Mouse (Mus musculus) midbrain, embryonic 13.5 days (tissue): ENCODE data around the gene Adcy2. TPM values are rescaled to one million over a fixed set of nuclear protein-coding genes. Genes with fewer than 3 reads are reported as not detected.
A peak's percentile ranks its signal among the peaks of the same experiment; 100 is the strongest.

Experiments
- ATAC-seq: fragments of 200-750 bp; cut with Nextera tagmentation; 2 replicates; pipeline ENCODE4 v1.8.0; 2017; ENCODE audit warnings: mild to moderate bottlenecking, moderate TSS enrichment, moderate library complexity
- H3K27ac ChIP-seq: fragments of 300-500 bp; sonication (generic); 2 replicates; pipeline ENCODE4 v1.5.1; 2015; ENCODE audit warnings: inconsistent platforms, mild to moderate bottlenecking, moderate library complexity
- H3K27me3 ChIP-seq: fragments of 300-500 bp; sonication (generic); 2 replicates; pipeline ENCODE4 v1.6.1; 2015; ENCODE audit warnings: mild to moderate bottlenecking, inconsistent platforms
- H3K36me3 ChIP-seq: fragments of 300-500 bp; sonication (generic); 2 replicates; pipeline ENCODE4 v1.6.1; 2015; ENCODE audit warnings: mild to moderate bottlenecking, inconsistent platforms
- H3K4me1 ChIP-seq: fragments of 300-500 bp; sonication (generic); replicated peaks from 2 replicates; pipeline ENCODE4 v1.6.1; 2015; ENCODE audit warnings: inconsistent platforms
- H3K4me2 ChIP-seq: fragments of 300-500 bp; sonication (generic); replicated peaks from 2 replicates; pipeline ENCODE4 v1.6.1; 2015; ENCODE audit warnings: moderate library complexity, mild to moderate bottlenecking, inconsistent platforms
- H3K4me3 ChIP-seq: fragments of 300-500 bp; sonication (generic); replicated peaks from 2 replicates; pipeline ENCODE4 v1.5.1; 2015; ENCODE audit warnings: mild to moderate bottlenecking, inconsistent platforms
- H3K9ac ChIP-seq: fragments of 300-500 bp; sonication (generic); replicated peaks from 2 replicates; pipeline ENCODE4 v1.6.1; 2015; ENCODE audit warnings: mild to moderate bottlenecking, inconsistent platforms
- H3K9me3 ChIP-seq: fragments of 300-500 bp; sonication (generic); 2 replicates; pipeline ENCODE4 v1.6.1; 2016; ENCODE audit warnings: mild to moderate bottlenecking, inconsistent platforms
- WGBS: fragments of 180-500 bp; shearing (Covaris S2); methylation state at CpG from one replicate; pipeline ENCODE4 v1.1.7; 2015; 5-methylcytosine and 5-hydroxymethylcytosine counted together
- polyA plus RNA-seq: library from polyadenylated mRNA; unstranded; fragments of >200 nt; fragmentation: Nextera tagmentation; extraction: Ambion mirVana; gene quantifications from 2 replicates; pipeline ENCODE4 v1.2.1, GENCODE M21; 2015

The Adcy2 gene
- polyA plus RNA-seq, 1 experiment from 2014 or later, result 2.1 TPM

DNA sequence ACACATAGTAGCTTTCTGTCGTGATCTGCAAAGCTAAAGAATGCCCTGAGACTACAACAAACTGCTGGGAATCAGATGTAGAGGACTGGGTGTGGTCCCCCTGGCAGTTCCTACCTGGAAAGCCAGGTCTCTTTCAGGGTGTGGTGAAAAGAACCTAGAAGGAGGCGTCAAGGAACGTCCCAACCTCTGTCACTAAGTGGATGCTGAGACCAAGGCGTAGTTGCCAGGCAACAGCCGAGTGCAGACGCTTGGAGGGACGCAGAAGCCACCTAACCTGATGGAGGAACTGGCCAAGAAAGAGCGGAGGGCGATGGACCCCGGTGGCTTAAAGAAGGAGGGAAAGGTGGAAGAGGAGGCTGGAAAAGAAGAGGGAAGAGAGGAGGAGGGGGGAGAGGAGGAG is 402.1 kb downstream of the Adcy2 start, which contains the start of gene 1700001L19Rik:
TSS of gene 1700001L19Rik (plus strand) at position 223 of the 400 bp plus-strand sequence.
- peaks cover 5% of the 10 kb centered on the region; the same call in 1 of the 2 replicates for H3K4me1 ChIP-seq
- H3K9me3 ChIP-seq, result no peaks in the 10 kb centered on the region
- ATAC-seq, result 0 out of 2 replicates have a peak, but pooled peaks have one; percentile 40
- peak within 1 kb of the TSS; percentile 50 for H3K4me2 ChIP-seq
- H3K4me3 ChIP-seq, result peak within 1 kb of the TSS; percentile 24
- H3K27me3 ChIP-seq, result no peaks in the 10 kb centered on the region
- H3K9ac ChIP-seq, result 0 out of 2 replicates have a peak within 1 kb of the TSS, but pooled peaks have one; percentile 29
- H3K36me3 ChIP-seq, result peaks cover 11% of the 10 kb centered on the region
- WGBS, result 8% methylated on average over 10 of the region's 10 CpGs
- H3K27ac ChIP-seq, result no peak within 1 kb of the TSS

GRCm38 (mm10) chr13:68593797-68594196 is 405.5 kb downstream of the Adcy2 start:
- H3K4me3 ChIP-seq, result no peak overlapping the region
- 83% methylated on average over 1 of the region's 1 CpGs for WGBS
- H3K27ac ChIP-seq, result no peak overlapping the region
- no peak overlapping the region for H3K9ac ChIP-seq
- H3K4me1 ChIP-seq, result peaks cover 5% of the 10 kb centered on the region; the same call in 1 of the 2 replicates
- ATAC-seq, result no peak
- H3K9me3 ChIP-seq, result no peaks in the 10 kb centered on the region
- no peaks in the 10 kb centered on the region for H3K27me3 ChIP-seq
- no peak overlapping the region for H3K4me2 ChIP-seq
- peaks cover 44% of the 10 kb centered on the region for H3K36me3 ChIP-seq

- Histone ChIP-seq H3K4me3 (no peak overlapping the region), H3K4me1 (0 out of 2 replicates have a peak, but pooled peaks cover 3% of the 10 kb centered on the region), H3K27ac (no peak overlapping the region), H3K4me2 (no peak overlapping the region), H3K9ac (no peak overlapping the region), H3K9me3 (no peaks in the 10 kb centered on the region), H3K36me3 (peaks cover 93% of the 10 kb centered on the region), H3K27me3 (no peaks in the 10 kb centered on the region)
- no peak for ATAC-seq
Measured at GRCm38 (mm10) chr13:68588352-68588751, 411.0 kb downstream of the Adcy2 start.

DNA sequence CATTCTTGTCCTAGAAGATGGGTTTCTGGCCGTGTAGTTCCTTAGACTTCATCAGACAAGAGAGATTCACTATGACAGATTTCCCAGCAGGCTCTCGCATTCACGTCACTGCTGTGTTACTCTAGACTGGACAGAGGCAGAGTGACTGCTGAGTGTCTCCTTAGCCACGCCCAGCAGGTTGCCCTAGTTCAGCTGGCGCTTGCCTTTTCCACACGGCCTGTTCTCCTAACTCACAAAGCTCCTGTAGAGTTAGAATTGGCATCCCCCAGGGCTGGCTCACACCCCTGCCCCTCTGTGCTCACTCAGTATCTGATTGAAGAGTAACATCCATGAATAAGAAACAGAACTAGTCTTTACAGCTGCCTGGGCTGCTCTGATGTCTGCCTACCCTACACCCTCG is 413.9 kb downstream of the Adcy2 start:
- ATAC-seq, result no peak
- H3K36me3 ChIP-seq, result peaks cover 65% of the 10 kb centered on the region
- H3K4me3 ChIP-seq, result no peak overlapping the region
- H3K4me2 ChIP-seq, result no peak overlapping the region
- WGBS, result 83% methylated on average over 7 of the region's 7 CpGs
- no peak overlapping the region for H3K27ac ChIP-seq
- H3K4me1 ChIP-seq, result peaks cover 20% of the 10 kb centered on the region
- no peaks in the 10 kb centered on the region for H3K27me3 ChIP-seq
- no peak overlapping the region for H3K9ac ChIP-seq
- H3K9me3 ChIP-seq, result no peaks in the 10 kb centered on the region

DNA sequence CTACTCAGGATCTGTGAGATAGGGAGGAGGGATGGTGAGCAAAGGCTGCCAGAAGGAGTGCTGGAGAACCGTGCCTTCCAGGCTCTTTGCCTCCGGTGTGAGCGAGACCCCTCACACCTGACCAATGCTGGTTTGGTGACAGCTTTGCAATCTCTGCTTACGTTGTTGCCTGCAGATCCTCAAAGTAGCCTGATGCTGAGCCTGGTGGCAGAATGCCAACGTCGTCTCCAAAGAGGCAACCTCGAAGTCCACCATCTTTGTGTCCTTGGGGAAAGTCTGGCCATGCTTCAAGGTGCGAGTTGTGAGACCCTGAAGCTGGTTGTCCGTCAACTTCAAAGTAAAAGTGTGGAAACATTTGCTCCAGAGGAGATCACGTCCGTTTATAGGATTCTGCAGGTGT is 415.4 kb downstream of the Adcy2 start:
- Histone ChIP-seq H3K9ac (no peak overlapping the region), H3K4me1 (peaks cover 20% of the 10 kb centered on the region), H3K4me3 (no peak overlapping the region), H3K9me3 (no peaks in the 10 kb centered on the region), H3K27ac (no peak overlapping the region), H3K4me2 (no peak overlapping the region), H3K27me3 (no peaks in the 10 kb centered on the region), H3K36me3 (peaks cover 53% of the 10 kb centered on the region)
- ATAC-seq, result no peak
- 96% methylated on average over 11 of the region's 11 CpGs for WGBS

- ATAC-seq, result peak; percentile 21
- no peaks in the 10 kb centered on the region for H3K27me3 ChIP-seq
- H3K27ac ChIP-seq, result peak overlapping the region; percentile 77
- H3K9ac ChIP-seq, result peak overlapping the region; percentile 81
- H3K4me1 ChIP-seq, result peaks cover 20% of the 10 kb centered on the region
- WGBS, result 0% methylated on average over 11 of the region's 11 CpGs
- peak overlapping the region; percentile 95 for H3K4me2 ChIP-seq
- no peaks in the 10 kb centered on the region for H3K9me3 ChIP-seq
- peaks cover 52% of the 10 kb centered on the region for H3K36me3 ChIP-seq
- H3K4me3 ChIP-seq, result peak overlapping the region; percentile 74
Measured at GRCm38 (mm10) chr13:68582517-68582780, 416.9 kb downstream of the Adcy2 start.

DNA sequence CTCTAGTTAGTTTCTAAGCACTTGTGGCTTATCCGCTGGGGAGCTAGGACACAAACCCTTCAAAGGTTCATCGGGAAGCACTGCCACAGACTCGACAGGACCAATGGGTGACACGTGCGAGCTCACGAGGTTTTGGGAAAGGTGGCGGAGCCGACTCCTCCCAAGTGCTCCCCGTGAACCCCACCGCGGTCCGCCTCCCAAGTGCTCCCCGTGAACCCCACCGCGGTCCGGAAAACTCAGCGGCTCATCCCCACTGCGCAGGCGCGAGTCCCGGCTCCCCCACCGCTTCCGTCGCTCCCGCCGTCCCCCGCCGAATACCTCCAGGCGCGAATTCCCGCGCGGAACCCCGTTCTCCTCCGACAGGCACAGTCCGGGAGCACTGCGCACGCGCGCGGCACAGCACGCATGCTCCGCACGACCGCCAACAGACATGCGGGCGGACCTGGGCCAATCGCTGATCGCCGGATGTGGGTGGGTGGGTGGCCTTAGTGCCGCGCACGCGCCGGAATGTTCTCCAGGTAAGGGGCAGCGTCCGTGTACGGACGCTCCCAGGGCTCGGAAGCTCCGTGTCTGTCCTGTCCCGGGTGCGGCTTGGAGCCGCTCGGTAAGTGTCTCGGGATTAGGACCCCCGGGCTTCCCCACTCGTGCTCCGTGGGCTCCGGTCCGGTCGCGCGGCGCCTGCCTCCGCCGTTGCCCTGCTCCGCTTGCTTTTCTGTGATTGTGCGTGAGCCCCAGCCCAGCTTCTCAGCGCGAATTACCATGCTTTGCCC is 417.4 kb downstream of the Adcy2 start, which contains the start of the genes Mtrr and Fastkd3:
TSS of gene Mtrr (minus strand) at position 403 of the 770 bp plus-strand sequence.
TSS of gene Fastkd3 (plus strand) at position 488 of the 770 bp plus-strand sequence.
- under 1% methylated on average over 81 of the region's 81 CpGs for WGBS
- Histone ChIP-seq H3K36me3 (peaks cover 52% of the 10 kb centered on the region), H3K9me3 (no peaks in the 10 kb centered on the region), H3K27me3 (no peaks in the 10 kb centered on the region), H3K4me2 (peak within 1 kb of the TSS; percentile 95), H3K4me3 (peak within 1 kb of the TSS; percentile 74), H3K4me1 (peaks cover 20% of the 10 kb centered on the region), H3K27ac (peak within 1 kb of the TSS; percentile 77), H3K9ac (peak within 1 kb of the TSS; percentile 81)
- peak; percentile 99 for ATAC-seq

GRCm38 (mm10) chr13:68581086-68581740 is 418.1 kb downstream of the Adcy2 start:
- H3K4me1 ChIP-seq, result peaks cover 20% of the 10 kb centered on the region
- ATAC-seq, result no peak
- peaks cover 54% of the 10 kb centered on the region for H3K36me3 ChIP-seq
- H3K27ac ChIP-seq, result peak overlapping the region; percentile 68; the same call in 1 of the 2 replicates
- peak overlapping the region; percentile 95 for H3K4me2 ChIP-seq
- peak overlapping the region; percentile 81 for H3K9ac ChIP-seq
- WGBS, result 27% methylated on average over 14 of the region's 14 CpGs
- H3K4me3 ChIP-seq, result peak overlapping the region; percentile 74
- H3K9me3 ChIP-seq, result no peaks in the 10 kb centered on the region
- no peaks in the 10 kb centered on the region for H3K27me3 ChIP-seq

DNA sequence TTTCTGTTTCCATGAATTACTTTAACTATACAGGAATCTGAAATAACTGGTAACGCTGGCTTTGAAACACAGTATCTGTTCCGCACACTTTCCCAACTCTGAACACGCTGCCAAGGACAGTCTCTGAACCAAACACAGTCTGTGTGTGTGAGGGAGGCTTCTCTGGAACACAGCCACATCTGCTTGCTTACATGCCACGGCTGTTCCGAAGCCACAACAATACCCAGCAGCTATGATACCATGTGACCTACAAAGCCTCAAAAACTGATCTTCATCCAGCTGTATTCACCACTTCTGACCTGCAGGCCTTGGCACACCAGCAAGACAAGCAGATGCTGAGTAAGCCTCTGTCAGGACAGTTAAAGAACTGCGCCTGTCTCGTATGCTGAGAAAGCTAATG is 421.4 kb downstream of the Adcy2 start:
- H3K36me3 ChIP-seq, result peaks cover 46% of the 10 kb centered on the region
- no peak for ATAC-seq
- H3K9me3 ChIP-seq, result no peaks in the 10 kb centered on the region

GRCm38 (mm10) chr13:68574398-68574797 is 424.9 kb downstream of the Adcy2 start:
- no peaks in the 10 kb centered on the region for H3K27me3 ChIP-seq
- no peak overlapping the region for H3K9ac ChIP-seq
- H3K36me3 ChIP-seq, result peaks cover 69% of the 10 kb centered on the region
- no peak overlapping the region for H3K4me3 ChIP-seq
- no peak overlapping the region for H3K27ac ChIP-seq
- H3K9me3 ChIP-seq, result no peaks in the 10 kb centered on the region
- ATAC-seq, result no peak
- H3K4me2 ChIP-seq, result no peak overlapping the region
- 76% methylated on average over 4 of the region's 4 CpGs for WGBS
- H3K4me1 ChIP-seq, result no peaks in the 10 kb centered on the region

More for the DNA sequence above, 421.4 kb downstream of the Adcy2 start:
- Histone ChIP-seq H3K27me3 (no peaks in the 10 kb centered on the region), H3K27ac (no peak overlapping the region), H3K4me3 (no peak overlapping the region), H3K4me2 (no peak overlapping the region), H3K9ac (no peak overlapping the region), H3K4me1 (peaks cover 15% of the 10 kb centered on the region)
- WGBS, result 95% methylated on average over 7 of the region's 7 CpGs

GRCm38 (mm10) chr13:68572966-68573913 is 426.1 kb downstream of the Adcy2 start:
- ATAC-seq, result peak; percentile 32
- WGBS, result 59% methylated on average over 10 of the region's 10 CpGs
- no peak overlapping the region for H3K9ac ChIP-seq
- 0 out of 2 replicates have a peak overlapping the region, but pooled peaks have one; percentile 1 for H3K27ac ChIP-seq
- no peak overlapping the region for H3K4me2 ChIP-seq
- peaks cover 65% of the 10 kb centered on the region for H3K36me3 ChIP-seq
- H3K27me3 ChIP-seq, result no peaks in the 10 kb centered on the region
- H3K4me3 ChIP-seq, result no peak overlapping the region
- no peaks in the 10 kb centered on the region for H3K9me3 ChIP-seq
- H3K4me1 ChIP-seq, result no peaks in the 10 kb centered on the region
